Mouse (Mus musculus): ENCODE measurements around the gene Ticrr. TPM values are rescaled to one million over a fixed set of nuclear protein-coding genes. Genes with fewer than 3 reads are reported as not detected.
A peak's percentile ranks its signal among the peaks of the same experiment; 100 is the strongest.

Gene Ticrr
- polyA plus RNA-seq, 1 experiment from 2014 or later, result 7.4 TPM

DNA sequence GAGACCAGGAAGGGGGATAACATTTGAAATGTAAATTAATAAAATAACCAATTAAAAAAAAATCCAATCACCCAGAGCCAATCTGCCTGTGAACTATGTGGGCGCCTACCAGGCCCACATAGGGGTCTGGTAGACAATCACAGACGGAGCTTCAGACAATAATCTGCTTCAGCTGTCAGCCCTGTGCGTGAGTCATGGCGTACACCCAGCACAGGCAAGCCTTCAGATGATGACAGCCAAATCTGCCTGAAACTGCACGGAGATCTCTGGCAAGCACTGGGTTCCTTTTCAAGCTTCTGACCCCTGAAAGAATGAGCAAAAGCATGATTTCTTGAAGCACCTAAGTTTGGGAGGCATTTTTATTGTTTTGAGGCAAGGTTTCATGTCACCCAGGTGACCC lies 33.8 kb upstream of the Ticrr start:
- Histone ChIP-seq H3K27ac (replicated peaks; ENCODE audit: low read depth, low read length) (no peak overlapping the region), H3K9me3 (ENCODE audit: control insufficient read depth, low read length) (no peaks in the 10 kb centered on the region), H3K27me3 (replicated peaks; ENCODE audit: control insufficient read depth, insufficient read depth, low read length) (no peaks in the 10 kb centered on the region), H3K4me3 (ENCODE audit: low read depth, low read length) (no peak overlapping the region), H3K4me2 (ENCODE audit: low read depth, low read length) (no peak overlapping the region), H3K36me3 (ENCODE audit: control insufficient read depth, insufficient read depth, low read length) (no peaks in the 10 kb centered on the region), H3K4me1 (ENCODE audit: control insufficient read depth, insufficient read depth, low read length) (no peaks in the 10 kb centered on the region), H3K9ac (ENCODE audit: low read depth, low read length) (no peak overlapping the region)
- WGBS, result 65% methylated on average over 5 of the region's 5 CpGs
- DNase-seq (ENCODE audit: low spot score), result no peak
- ATAC-seq (ENCODE audit: low read depth), result no peak

DNA sequence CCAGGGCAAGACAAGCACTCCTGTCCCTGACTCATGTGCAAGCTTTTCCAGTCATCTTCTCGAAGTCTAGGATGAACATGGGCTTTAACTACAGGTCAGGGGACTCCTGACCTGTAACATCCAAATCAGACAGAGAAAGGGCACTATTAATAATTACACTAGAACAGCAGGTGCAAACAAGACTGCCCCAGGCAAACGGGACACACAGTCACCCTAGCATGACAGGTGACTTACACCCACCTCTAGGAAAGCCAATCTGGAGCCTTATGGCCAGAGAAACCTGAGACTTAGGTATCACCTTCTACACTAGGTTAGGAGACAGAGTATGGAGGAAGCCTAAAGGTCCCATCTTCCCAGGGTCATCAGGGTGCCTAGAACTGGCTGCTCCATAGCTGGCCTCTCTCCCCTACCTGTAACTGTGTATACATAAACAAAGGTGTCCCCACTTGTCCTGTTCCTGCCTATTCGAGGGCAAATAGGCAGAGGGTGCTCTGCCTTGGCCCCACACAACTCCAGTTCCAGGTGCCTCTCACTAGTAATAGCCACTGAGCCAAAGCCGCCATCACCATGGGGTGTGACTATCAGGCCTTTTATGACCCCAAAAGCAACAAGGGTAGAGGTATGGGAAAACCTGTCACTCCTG lies 31.6 kb upstream of the Ticrr start:
- Histone ChIP-seq H3K27me3 (replicated peaks; ENCODE audit: control insufficient read depth, insufficient read depth, low read length) (0 out of 2 replicates have a peak, but pooled peaks cover 2% of the 10 kb centered on the region), H3K4me1 (ENCODE audit: control insufficient read depth, insufficient read depth, low read length) (no peaks in the 10 kb centered on the region), H3K27ac (replicated peaks; ENCODE audit: low read depth, low read length) (no peak overlapping the region), H3K4me3 (ENCODE audit: low read depth, low read length) (no peak overlapping the region), H3K36me3 (ENCODE audit: control insufficient read depth, insufficient read depth, low read length) (no peaks in the 10 kb centered on the region), H3K9ac (ENCODE audit: low read depth, low read length) (no peak overlapping the region), H3K4me2 (ENCODE audit: low read depth, low read length) (no peak overlapping the region), H3K9me3 (ENCODE audit: control insufficient read depth, low read length) (no peaks in the 10 kb centered on the region)
- no peak for ATAC-seq (ENCODE audit: low read depth)
- WGBS, result 50% methylated on average over 4 of the region's 4 CpGs
- DNase-seq (ENCODE audit: low spot score), result no peak

DNA sequence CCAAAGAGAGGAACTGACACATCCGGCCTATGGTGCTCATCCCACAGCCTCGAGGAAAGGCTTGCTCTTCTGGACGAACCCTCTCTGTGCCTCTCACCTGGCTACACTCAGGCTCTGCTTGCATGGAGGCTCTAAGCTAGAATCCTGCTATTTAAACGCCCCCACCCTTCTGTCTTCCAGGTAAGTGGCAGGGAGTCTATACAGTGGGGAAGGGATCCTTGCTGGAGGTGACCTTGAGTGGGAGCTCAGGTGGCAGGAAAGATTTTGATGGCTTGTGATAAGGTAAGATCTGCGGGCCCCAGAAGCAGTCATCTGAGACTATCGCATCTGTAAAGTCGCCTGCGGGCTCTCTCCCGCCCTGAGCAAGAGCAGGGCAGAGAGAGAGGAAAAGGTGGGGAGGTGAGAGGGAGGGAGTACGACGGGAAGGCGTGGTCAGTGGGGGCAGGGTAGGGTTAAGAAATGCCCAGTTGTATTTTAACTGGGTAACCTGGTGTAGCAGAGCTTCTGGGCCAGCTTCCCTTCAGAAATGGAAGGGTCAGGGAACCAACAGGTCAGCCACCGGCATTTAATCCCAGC lies 28.1 kb upstream of the Ticrr start:
- Histone ChIP-seq H3K27ac (replicated peaks; ENCODE audit: low read depth, low read length) (no peak overlapping the region), H3K9ac (ENCODE audit: low read depth, low read length) (no peak overlapping the region), H3K27me3 (replicated peaks; ENCODE audit: control insufficient read depth, insufficient read depth, low read length) (0 out of 2 replicates have a peak, but pooled peaks cover 2% of the 10 kb centered on the region), H3K9me3 (ENCODE audit: control insufficient read depth, low read length) (no peaks in the 10 kb centered on the region), H3K4me3 (ENCODE audit: low read depth, low read length) (no peak overlapping the region), H3K36me3 (ENCODE audit: control insufficient read depth, insufficient read depth, low read length) (no peaks in the 10 kb centered on the region), H3K4me2 (ENCODE audit: low read depth, low read length) (no peak overlapping the region), H3K4me1 (ENCODE audit: control insufficient read depth, insufficient read depth, low read length) (no peaks in the 10 kb centered on the region)
- 15% methylated on average over 13 of the region's 13 CpGs for WGBS
- ATAC-seq (ENCODE audit: low read depth), result no peak
- no peak for DNase-seq (ENCODE audit: low spot score)

DNA sequence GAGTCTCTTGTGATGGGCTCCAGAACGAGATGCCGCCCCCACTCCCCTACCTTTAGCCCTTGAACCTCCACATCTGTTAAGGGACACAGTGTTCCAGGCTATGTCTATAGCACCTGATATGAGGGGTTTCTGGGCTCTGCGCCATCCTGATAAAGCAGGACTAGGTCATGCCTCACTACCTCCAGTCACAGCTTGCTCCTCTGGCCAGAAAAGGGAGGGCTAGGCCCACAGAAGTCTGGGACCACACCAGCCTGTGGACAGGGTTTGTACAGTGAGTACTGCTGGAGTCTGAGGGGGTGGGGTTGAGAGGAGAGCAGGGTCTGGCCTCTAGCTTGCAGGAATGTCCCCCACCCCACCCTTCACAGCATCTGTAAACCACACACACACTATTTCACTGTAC lies 12.8 kb upstream of the Ticrr start:
- Histone ChIP-seq H3K4me3 (ENCODE audit: low read depth, low read length) (no peak overlapping the region), H3K4me1 (ENCODE audit: control insufficient read depth, insufficient read depth, low read length) (no peaks in the 10 kb centered on the region), H3K9ac (ENCODE audit: low read depth, low read length) (no peak overlapping the region), H3K27me3 (replicated peaks; ENCODE audit: control insufficient read depth, insufficient read depth, low read length) (no peaks in the 10 kb centered on the region), H3K4me2 (ENCODE audit: low read depth, low read length) (no peak overlapping the region), H3K9me3 (ENCODE audit: control insufficient read depth, low read length) (no peaks in the 10 kb centered on the region), H3K27ac (replicated peaks; ENCODE audit: low read depth, low read length) (no peak overlapping the region), H3K36me3 (ENCODE audit: control insufficient read depth, insufficient read depth, low read length) (no peaks in the 10 kb centered on the region)
- ATAC-seq (ENCODE audit: low read depth) (no peak), DNase-seq (ENCODE audit: low spot score) (no peak)
- WGBS, result 81% methylated on average over 3 of the region's 3 CpGs

DNA sequence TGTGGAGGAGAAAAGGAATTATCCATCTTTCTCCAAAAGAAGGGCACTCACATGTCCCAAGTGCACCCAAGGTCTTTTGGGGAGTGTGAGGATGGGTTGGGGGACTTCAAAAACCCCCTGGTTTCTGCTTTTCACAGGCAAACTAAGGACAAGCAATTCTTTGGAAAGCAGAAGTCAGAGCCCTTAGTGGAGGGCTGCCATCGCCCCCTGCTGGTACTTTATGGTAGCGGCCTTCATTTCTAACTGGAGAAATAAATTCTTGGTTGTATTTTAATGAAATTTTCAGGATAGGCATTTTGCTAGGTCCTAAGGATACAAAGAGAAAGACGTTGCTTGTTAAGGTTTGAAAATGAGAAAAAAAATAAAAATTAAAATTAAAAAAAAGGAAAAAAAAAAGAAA lies 11.0 kb upstream of the Ticrr start:
- H3K27me3 ChIP-seq (replicated peaks; ENCODE audit: control insufficient read depth, insufficient read depth, low read length), result no peaks in the 10 kb centered on the region
- no peak for ATAC-seq (ENCODE audit: low read depth)

DNA sequence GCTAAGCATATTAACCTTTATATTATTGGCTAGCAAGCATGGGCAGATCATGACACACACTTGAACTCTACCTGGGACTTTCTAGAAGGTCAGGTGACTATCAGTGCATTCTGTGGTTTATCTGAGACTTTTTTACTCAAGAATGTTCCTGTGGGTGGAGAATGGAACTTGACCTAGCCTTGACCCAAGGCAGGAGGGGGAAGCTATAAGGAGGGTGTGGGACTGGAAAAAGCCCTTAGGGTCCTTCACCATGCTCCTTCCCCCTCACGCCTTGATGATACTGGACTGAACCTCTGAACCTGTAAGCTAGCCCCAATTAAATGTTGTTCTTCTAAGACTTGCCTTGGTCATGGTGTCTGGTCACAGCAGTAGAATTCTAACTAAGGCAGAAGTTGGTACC lies 5.8 kb upstream of the Ticrr start:
- Histone ChIP-seq H3K9me3 (ENCODE audit: control insufficient read depth, low read length) (no peaks in the 10 kb centered on the region), H3K36me3 (ENCODE audit: control insufficient read depth, insufficient read depth, low read length) (no peaks in the 10 kb centered on the region), H3K4me3 (ENCODE audit: low read depth, low read length) (no peak overlapping the region), H3K27me3 (replicated peaks; ENCODE audit: control insufficient read depth, insufficient read depth, low read length) (no peaks in the 10 kb centered on the region), H3K4me2 (ENCODE audit: low read depth, low read length) (no peak overlapping the region), H3K9ac (ENCODE audit: low read depth, low read length) (no peak overlapping the region), H3K4me1 (ENCODE audit: control insufficient read depth, insufficient read depth, low read length) (peaks cover 1% of the 10 kb centered on the region; the same call in 1 of the 2 replicates), H3K27ac (replicated peaks; ENCODE audit: low read depth, low read length) (no peak overlapping the region)
- 71% methylated on average over 1 of the region's 1 CpGs for WGBS
- no peak for ATAC-seq (ENCODE audit: low read depth)
- DNase-seq (ENCODE audit: low spot score), result no peak

More for the DNA sequence above, 11.0 kb upstream of the Ticrr start:
- Histone ChIP-seq H3K9me3 (ENCODE audit: control insufficient read depth, low read length) (no peaks in the 10 kb centered on the region), H3K4me1 (ENCODE audit: control insufficient read depth, insufficient read depth, low read length) (no peaks in the 10 kb centered on the region), H3K36me3 (ENCODE audit: control insufficient read depth, insufficient read depth, low read length) (no peaks in the 10 kb centered on the region), H3K4me2 (ENCODE audit: low read depth, low read length) (no peak overlapping the region), H3K9ac (ENCODE audit: low read depth, low read length) (no peak overlapping the region), H3K27ac (replicated peaks; ENCODE audit: low read depth, low read length) (no peak overlapping the region), H3K4me3 (ENCODE audit: low read depth, low read length) (no peak overlapping the region)
- WGBS, result 8% methylated on average over 3 of the region's 3 CpGs
- DNase-seq (ENCODE audit: low spot score), result peak; percentile 14

DNA sequence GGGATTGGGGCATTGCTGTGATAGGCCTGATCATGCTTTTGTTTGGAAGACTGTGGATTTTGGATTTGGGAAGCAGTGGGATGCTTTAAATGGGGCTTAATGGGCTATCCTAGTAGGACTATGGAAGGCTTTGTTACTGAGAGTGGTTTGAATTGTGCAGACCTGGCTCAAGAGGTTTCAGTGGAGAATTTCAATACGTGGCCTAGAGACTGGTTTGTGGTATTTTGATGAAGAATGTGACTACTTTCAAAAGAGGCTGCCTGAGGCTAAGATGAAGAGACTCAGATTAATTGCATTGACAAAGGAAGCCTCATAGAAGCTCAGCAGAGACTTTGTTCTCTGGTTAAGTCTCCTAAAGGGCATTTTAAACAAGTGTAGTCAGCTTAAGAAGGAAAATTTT lies 5.4 kb upstream of the Ticrr start:
- no peak overlapping the region for H3K4me3 ChIP-seq (ENCODE audit: low read depth, low read length)
- peaks cover 4% of the 10 kb centered on the region; the same call in 1 of the 2 replicates for H3K4me1 ChIP-seq (ENCODE audit: control insufficient read depth, insufficient read depth, low read length)
- WGBS, result 31% methylated on average over 1 of the region's 1 CpGs
- no peaks in the 10 kb centered on the region for H3K36me3 ChIP-seq (ENCODE audit: control insufficient read depth, insufficient read depth, low read length)
- H3K9ac ChIP-seq (ENCODE audit: low read depth, low read length), result no peak overlapping the region
- H3K9me3 ChIP-seq (ENCODE audit: control insufficient read depth, low read length), result no peaks in the 10 kb centered on the region
- no peak overlapping the region for H3K4me2 ChIP-seq (ENCODE audit: low read depth, low read length)
- H3K27ac ChIP-seq (replicated peaks; ENCODE audit: low read depth, low read length), result no peak overlapping the region
- no peaks in the 10 kb centered on the region for H3K27me3 ChIP-seq (replicated peaks; ENCODE audit: control insufficient read depth, insufficient read depth, low read length)
- ATAC-seq (ENCODE audit: low read depth) (no peak), DNase-seq (ENCODE audit: low spot score) (no peak)

DNA sequence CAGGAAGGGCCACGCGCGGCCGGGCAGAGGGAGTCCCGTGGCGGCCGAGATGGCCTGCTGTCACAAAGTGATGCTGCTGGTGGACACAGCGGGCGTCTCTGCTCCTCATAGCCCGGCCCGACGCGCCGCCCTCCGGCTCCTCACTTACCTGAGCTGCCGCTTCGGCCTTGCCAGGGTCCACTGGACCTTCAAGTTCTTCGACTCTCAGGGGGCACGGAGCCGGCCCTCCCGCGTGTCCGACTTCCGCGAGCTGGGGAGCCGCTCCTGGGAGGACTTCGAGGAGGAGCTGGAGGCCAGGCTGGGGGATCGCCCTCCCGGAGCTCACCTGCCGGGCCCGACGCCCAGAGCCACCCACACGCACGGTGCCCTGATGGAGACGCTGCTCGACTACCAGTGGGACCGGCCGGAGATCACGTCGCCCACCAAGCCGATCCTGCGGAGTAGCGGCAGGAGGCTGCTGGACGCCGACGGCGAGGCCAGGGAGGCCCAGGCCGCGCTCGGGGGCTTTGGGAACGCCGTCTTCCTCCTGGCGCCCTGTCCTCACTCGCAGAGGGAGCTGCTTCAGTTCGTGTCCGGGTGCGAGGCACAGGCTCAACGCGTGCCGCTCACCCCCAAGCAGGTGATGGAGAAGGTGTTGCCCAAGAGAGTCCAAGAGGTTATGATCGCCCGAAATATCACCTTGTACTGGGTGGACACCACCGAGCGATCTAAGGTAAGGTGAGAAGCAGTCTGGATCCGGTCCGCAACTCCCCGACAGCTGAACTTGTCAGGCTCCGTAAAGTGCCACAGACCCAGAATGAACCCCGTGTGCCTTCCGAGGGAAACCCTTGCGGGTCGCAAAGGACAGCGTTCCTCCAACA lies 525 bp downstream of the Ticrr start:
- H3K9me3 ChIP-seq (ENCODE audit: control insufficient read depth, low read length), result no peaks in the 10 kb centered on the region
- DNase-seq (ENCODE audit: low spot score) (no peak), ATAC-seq (ENCODE audit: low read depth) (peak; percentile 4; the same call in 1 of the 2 replicates)
- H3K4me3 ChIP-seq (ENCODE audit: low read depth, low read length), result peak overlapping the region; percentile 89
- no peak overlapping the region for H3K27ac ChIP-seq (replicated peaks; ENCODE audit: low read depth, low read length)
- WGBS, result under 1% methylated on average over 23 of the region's 73 CpGs
- H3K36me3 ChIP-seq (ENCODE audit: control insufficient read depth, insufficient read depth, low read length), result no peaks in the 10 kb centered on the region
- H3K4me1 ChIP-seq (ENCODE audit: control insufficient read depth, insufficient read depth, low read length), result peaks cover 19% of the 10 kb centered on the region
- H3K4me2 ChIP-seq (ENCODE audit: low read depth, low read length), result peak overlapping the region; percentile 90
- H3K27me3 ChIP-seq (replicated peaks; ENCODE audit: control insufficient read depth, insufficient read depth, low read length), result no peaks in the 10 kb centered on the region
- peak overlapping the region; percentile 83 for H3K9ac ChIP-seq (ENCODE audit: low read depth, low read length)
